Mouse (Mus musculus): ENCODE results near the gene Them7.

DNA sequence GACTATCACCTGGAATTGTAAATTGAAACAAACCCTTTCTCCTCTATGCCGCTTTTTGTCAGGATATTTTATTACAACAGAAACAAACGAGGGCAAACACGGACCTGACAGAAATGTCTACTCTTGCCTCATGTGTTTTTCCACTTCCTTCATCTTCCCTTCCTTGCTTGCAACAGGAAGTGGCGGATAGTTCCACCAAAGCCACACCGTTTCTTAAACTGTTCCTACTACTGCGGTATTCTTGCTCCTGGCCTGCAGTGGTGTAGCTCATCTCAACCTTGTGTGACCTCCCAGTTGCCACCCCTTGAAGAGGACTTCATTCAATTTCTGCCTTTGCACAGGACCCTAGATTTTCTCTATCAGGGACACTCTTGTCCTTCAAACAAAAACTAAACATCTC is 81.8 kb downstream of the Them7 start:
- TF ChIP-seq CTCF (IDR thresholded peaks at IDR 0.05 in 2 of 3, conservative IDR thresholded peaks at IDR 0.05 in 1 of 3; ENCODE audit: control insufficient read depth in 1 of 3, insufficient read depth in 1 of 3, low read depth in 2 of 3, low read length in 3 of 3, poor library complexity in 1 of 3, severe bottlenecking in 1 of 3) (no peak), RCOR1 (IDR thresholded peaks at IDR 0.05; ENCODE audit: low read depth, low read length) (no peak)
